Mouse (Mus musculus): ENCODE measurements around the gene Olfr678.
"Not testable (repeated sequence)": the region's sequence is repeated elsewhere in the genome, so short reads cannot be mapped to it uniquely, and the experiment has no call there.

Olfr678 gene

DNA sequence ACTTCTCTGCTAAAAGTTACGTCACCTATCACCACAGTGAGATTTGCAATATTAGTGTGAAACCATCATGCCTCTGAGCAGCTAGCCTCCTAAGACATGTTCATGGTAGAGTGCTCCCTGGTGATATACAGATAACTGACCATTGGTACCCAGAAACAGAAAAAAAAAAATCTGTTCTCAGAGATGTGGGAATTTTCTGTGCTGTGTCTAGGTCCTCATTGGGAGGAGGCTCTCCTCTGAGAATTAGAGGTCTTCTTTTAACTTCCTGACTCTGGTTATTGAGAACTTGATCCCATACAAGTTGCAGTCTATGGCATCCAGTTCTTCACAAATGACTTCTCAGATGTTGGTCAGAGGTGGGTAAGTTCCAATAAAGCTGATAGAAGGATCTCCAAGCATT lies at the start of gene Olfr678:
TSS of gene Olfr678 (plus strand) at position 301 of the 400 bp plus-strand sequence.
- no peak for DNase-seq (ENCODE audit: extremely low read depth, low read depth, low spot score)

DNA sequence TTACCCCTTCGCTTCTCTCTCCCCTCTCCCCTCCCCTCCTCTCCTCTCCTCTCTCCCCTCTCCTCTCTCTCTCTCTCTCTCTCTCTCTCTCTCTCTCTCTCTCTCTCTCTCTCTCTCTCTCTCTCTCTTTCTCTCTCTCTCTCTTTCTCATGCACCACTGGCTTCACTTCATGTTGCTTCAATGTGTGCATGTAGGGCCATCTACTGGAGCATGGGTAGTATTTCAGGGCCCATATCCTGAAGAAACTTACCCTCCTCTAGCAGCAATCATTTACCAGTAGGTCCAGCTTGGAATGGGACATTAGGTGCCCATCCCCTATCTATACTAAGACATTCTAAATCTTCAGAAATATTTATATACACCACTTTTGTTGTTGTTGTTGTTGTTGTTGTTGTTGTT lies 41.7 kb upstream of the Olfr678 start:
- DNase-seq (ENCODE audit: extremely low read depth, low read depth, low spot score): no peak

DNA sequence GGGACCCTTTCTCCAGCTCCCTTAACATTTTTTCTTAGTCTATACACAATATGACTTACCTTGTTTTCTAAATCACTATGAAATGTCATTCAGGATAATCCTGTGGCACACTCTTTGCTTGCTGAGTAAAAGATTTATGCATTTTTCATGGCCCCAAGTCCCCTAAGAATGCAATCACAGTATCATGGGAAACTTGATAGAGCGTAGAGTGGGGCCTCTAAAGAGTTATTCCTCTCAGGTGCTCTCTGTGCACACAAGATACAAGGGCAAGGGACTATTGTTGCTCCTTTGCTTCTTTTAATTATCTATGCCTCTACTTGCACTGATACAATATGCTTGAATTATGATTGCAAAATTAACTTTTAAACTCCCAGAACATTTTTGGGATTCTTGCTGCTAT lies 35.9 kb upstream of the Olfr678 start, which contains the start of gene Olfr675:
TSS of gene Olfr675 (minus strand) at position 101 of the 400 bp plus-strand sequence.
- DNase-seq (ENCODE audit: extremely low read depth, low read depth, low spot score): no peak

DNA sequence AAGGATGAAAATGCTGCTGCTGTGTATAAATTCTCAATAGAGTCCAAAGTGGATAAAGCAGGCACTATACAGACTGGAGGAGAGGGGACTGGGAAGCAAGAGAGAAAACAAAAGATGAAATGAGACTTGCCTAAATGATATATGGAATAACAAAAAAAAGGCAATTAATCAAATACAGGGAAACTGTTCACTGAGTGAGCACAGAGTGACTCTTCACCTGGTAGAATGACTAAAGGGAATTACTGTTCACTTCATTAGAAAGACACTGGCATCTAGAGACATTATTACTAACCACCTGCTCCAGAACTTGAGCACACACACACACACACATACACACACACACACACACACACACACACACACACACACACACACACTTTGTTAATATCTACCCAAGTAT lies 31.9 kb upstream of the Olfr678 start, which contains the start of gene Olfr676:
TSS of gene Olfr676 (plus strand) at position 301 of the 400 bp plus-strand sequence.
- DNase-seq (ENCODE audit: extremely low read depth, low read depth, low spot score): no peak

DNA sequence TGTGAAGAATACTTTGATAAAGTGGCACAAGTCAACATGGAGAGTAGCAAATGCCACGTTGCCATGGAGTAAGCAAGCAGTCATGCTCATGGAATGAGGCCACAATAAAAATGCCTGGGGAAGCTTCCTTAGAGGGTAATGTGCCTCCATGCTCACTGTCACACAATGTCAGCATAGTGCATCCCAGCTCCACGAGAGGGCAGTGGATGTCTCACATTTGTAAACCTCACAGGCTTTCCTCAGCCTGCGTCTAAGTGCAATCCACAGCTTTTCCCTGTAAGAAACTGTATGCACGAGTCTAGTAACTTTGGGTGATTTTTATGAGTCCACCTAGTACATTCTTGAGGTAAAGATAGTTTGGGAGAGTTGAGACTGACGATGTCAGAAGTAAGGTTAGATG lies 30.4 kb upstream of the Olfr678 start:
- DNase-seq (ENCODE audit: extremely low read depth, low read depth, low spot score): not testable (repeated sequence)

DNA sequence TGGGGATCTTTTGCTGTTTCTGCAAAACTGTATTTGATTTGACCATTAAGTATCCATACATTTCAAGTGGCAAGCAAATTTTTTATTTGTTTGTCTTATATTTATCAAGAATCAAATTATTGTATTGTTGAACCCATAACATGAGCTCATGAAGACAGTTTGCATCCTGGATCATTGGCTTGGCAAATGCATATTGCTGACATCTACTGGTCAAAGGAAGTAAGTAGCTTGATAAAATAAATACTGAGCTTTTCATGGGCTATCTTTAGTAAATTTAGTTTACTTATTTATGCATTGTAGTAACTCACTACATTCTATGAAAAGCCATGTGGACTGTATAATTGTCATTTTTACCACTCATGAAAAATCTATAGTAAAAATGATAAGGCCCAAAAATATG lies 5.3 kb upstream of the Olfr678 start:
- DNase-seq (ENCODE audit: extremely low read depth, low read depth, low spot score): no peak

DNA sequence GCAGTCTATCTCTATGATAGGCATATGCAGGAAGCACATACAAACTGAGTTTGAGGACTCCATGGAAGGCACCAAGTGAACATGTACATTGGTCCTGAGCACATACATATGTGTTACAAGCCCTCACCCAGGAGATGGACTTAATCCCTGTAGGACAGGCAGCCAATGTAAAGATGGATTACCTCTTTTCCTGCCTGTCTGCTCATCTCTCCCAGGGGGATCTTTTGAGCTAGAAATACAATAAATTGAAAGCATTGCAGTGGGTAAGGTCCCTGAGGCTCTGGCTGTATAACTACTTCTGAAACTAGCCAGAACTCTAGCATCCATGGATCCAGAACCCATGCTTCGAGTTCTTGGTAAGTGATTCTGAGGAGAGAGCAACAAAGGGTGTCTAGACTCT lies 16.6 kb downstream of the Olfr678 start, which contains the start of gene Olfr679:
TSS of gene Olfr679 (plus strand) at position 301 of the 400 bp plus-strand sequence.
- no peak for DNase-seq (ENCODE audit: extremely low read depth, low read depth, low spot score)

DNA sequence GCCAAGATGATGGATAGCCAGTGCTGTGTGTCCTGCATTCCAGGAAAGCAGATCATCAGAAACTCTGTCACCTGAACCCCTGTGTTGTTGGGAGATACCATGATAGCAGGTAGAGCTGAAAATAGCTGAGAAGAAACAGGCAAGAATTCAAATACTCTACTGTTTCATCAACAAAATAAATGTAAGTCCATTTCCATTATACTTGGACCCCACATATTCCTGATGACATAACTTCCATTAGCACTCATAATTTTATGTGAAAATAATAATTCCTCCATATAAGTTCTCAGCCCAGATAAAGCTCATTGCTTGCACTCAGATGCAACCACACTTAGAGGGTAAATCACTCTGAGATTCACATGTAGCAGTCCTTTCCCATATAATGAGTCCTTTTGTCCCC lies 28.4 kb downstream of the Olfr678 start, which contains the start of gene Olfr680-ps1:
TSS of gene Olfr680-ps1 (minus strand) at position 101 of the 400 bp plus-strand sequence.
- DNase-seq (ENCODE audit: extremely low read depth, low read depth, low spot score): not testable (repeated sequence)

DNA sequence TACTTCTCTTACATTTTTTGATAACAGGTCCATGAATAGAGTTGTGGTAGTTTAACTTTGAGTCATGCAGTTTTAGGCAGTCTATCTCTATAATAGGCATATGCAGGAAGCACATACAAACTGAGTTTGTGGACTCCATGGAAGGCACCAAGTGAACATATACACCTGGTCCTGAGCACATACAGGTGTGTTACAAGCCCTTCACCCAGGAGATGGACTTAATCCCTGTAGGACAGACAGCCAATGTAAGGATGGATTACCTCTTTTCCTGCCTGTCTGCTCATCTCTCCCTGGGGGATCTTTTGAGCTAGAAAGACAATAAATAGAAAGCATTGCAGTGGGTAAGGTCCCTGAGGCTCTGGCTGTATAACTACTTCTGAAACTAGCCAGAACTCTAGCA lies 52.3 kb downstream of the Olfr678 start, which contains the start of gene Olfr681:
TSS of gene Olfr681 (plus strand) at position 301 of the 400 bp plus-strand sequence.
- DNase-seq (ENCODE audit: extremely low read depth, low read depth, low spot score): no peak

Measured in fat pad, adult 2 months (tissue).